Mouse (Mus musculus) liver, embryonic 15.5 days (tissue): ENCODE data around the gene Pdap1. TPM values are rescaled to one million over a fixed set of nuclear protein-coding genes. Genes with fewer than 3 reads are reported as not detected.
"Not testable (repeated sequence)": the region's sequence is repeated elsewhere in the genome, so short reads cannot be mapped to it uniquely, and the experiment has no call there.

Experiments used
- ATAC-seq: fragments of 200-750 bp; cut with Nextera tagmentation; 2 replicates; pipeline ENCODE4 v1.8.0; 2017; ENCODE audit warnings: moderate number of reproducible peaks, mild to moderate bottlenecking, moderate library complexity; ENCODE audit not compliant: insufficient read depth
- H3K27ac ChIP-seq: fragments of 300-500 bp; sonication (generic); replicated peaks from 2 replicates; pipeline ENCODE4 v1.5.1; 2015; ENCODE audit warnings: mild to moderate bottlenecking, inconsistent platforms
- H3K27me3 ChIP-seq: fragments of 300-500 bp; sonication (generic); 2 replicates; pipeline ENCODE4 v1.6.1; 2015; ENCODE audit warnings: mild to moderate bottlenecking, inconsistent platforms
- H3K36me3 ChIP-seq: fragments of 300-500 bp; sonication (generic); replicated peaks from 2 replicates; pipeline ENCODE4 v1.6.1; 2015; ENCODE audit warnings: moderate library complexity, mild to moderate bottlenecking, inconsistent platforms
- H3K4me1 ChIP-seq: fragments of 300-500 bp; sonication (generic); replicated peaks from 2 replicates; pipeline ENCODE4 v1.6.1; 2015; ENCODE audit warnings: inconsistent platforms
- H3K4me2 ChIP-seq: fragments of 300-500 bp; sonication (generic); 2 replicates; pipeline ENCODE4 v1.6.1; 2015; ENCODE audit warnings: moderate library complexity, mild to moderate bottlenecking, inconsistent platforms
- H3K4me3 ChIP-seq: fragments of 300-500 bp; sonication (generic); replicated peaks from 2 replicates; pipeline ENCODE4 v1.5.1; 2015; ENCODE audit warnings: mild to moderate bottlenecking, inconsistent platforms
- H3K9ac ChIP-seq: fragments of 300-500 bp; sonication (generic); 2 replicates; pipeline ENCODE4 v1.6.1; 2015; ENCODE audit warnings: moderate library complexity, mild to moderate bottlenecking, inconsistent platforms
- H3K9me3 ChIP-seq: fragments of 300-500 bp; sonication (generic); replicated peaks from 2 replicates; pipeline ENCODE4 v1.6.1; 2016; ENCODE audit warnings: inconsistent platforms
- WGBS: fragments of 180-500 bp; shearing (Covaris S2); methylation state at CpG from one replicate; pipeline ENCODE4 v1.1.7; 2015; ENCODE audit warnings: mixed read lengths; ENCODE audit not compliant: insufficient replicate concordance; 5-methylcytosine and 5-hydroxymethylcytosine counted together
- polyA plus RNA-seq: library from polyadenylated mRNA; unstranded; fragments of >200 nt; fragmentation: Nextera tagmentation; extraction: Ambion mirVana; gene quantifications from 2 replicates; pipeline ENCODE4 v1.2.1, GENCODE M21; 2015

Pdap1 gene
- polyA plus RNA-seq, 1 experiment from 2014 or later, result 36.5 TPM

GRCm38 (mm10) chr5:145083201-145083600 lies 56.8 kb downstream of the Pdap1 start:
- Histone ChIP-seq H3K4me3 (peak overlapping the region; percentile 94), H3K4me1 (peaks cover 26% of the 10 kb centered on the region), H3K4me2 (peak overlapping the region; percentile 85), H3K27ac (peak overlapping the region; percentile 73; the same call in 1 of the 2 replicates), H3K9ac (peak overlapping the region; percentile 93)
- not testable (repeated sequence) for H3K9me3 ChIP-seq, H3K36me3 ChIP-seq, H3K27me3 ChIP-seq
- ATAC-seq, result 0 out of 2 replicates have a peak, but pooled peaks have one; percentile 1
- 40% methylated on average over 6 of the region's 6 CpGs for WGBS

DNA sequence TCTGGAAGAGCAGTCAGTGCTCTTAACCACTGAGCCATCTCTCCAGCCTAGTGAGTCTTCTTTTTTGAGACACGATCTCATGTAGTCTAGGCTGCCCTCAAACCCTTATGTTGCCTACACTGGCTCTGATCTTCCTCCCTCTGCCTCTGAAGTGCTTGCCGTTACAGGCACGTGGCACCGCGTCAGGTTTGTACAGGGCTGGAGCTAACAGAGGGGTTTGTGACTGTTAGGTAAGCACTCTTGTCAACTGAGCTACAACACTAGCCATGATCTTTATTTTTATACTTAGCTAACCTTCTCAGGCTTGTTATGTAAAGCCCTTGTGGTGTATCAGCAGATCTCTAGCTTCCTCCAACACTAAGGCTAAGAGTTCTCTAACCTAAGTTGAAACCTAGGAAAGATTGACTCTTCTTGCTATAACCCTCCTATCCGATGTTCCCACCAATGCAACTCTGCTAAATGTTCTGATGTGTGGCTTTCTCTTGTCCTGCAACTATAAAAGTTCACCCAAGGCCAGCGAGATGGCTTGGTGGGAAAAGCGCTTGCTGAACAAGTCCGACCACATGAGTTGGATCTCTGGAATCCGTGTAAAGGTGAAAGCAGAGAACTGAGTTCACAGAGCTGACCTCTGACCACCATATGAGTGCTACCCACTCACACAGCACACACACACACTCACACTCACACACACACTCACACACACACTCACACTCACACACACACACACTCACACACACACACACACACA lies 58.0 kb downstream of the Pdap1 start:
- ATAC-seq, result no peak
- Histone ChIP-seq H3K4me2 (no peak overlapping the region), H3K27ac (no peak overlapping the region), H3K27me3 (no peaks in the 10 kb centered on the region), H3K9ac (no peak overlapping the region), H3K36me3 (no peaks in the 10 kb centered on the region), H3K9me3 (no peaks in the 10 kb centered on the region), H3K4me3 (no peak overlapping the region), H3K4me1 (peaks cover 26% of the 10 kb centered on the region)
- 77% methylated on average over 10 of the region's 10 CpGs for WGBS

Other genes with a start within 250 kb of the Pdap1 start
- gene Smurf1, start 174.4 kb downstream of the Pdap1 start, polyA plus RNA-seq, result 2.0 and 2.3 TPM in 2 replicates
- gene Gm4871, start 107.5 kb downstream of the Pdap1 start, polyA plus RNA-seq, result not detected in 2 replicates
- gene 1700018F24Rik, start 97.2 kb downstream of the Pdap1 start, polyA plus RNA-seq, result not detected in 2 replicates
- gene Arpc1a, start 56.4 kb downstream of the Pdap1 start, polyA plus RNA-seq, result 54.2 and 55.3 TPM in 2 replicates
- gene Kpna7, start 56.2 kb downstream of the Pdap1 start, polyA plus RNA-seq, result 0.10 TPM in 1 of 2 replicates, not detected in the other
- gene Arpc1b, start 26.0 kb downstream of the Pdap1 start, polyA plus RNA-seq, result 185 and 195 TPM in 2 replicates
- gene Bud31, start 124 bp upstream of the Pdap1 start, polyA plus RNA-seq, result 121 and 128 TPM in 2 replicates
- 7.7 and 8.8 TPM in 2 replicates for gene Ptcd1, start 26.9 kb upstream of the Pdap1 start, polyA plus RNA-seq
- gene Cpsf4, start 27.0 kb upstream of the Pdap1 start, polyA plus RNA-seq, result 24.4 and 25.1 TPM in 2 replicates
- 406 and 457 TPM in 2 replicates for gene Atp5j2, start 51.8 kb upstream of the Pdap1 start, polyA plus RNA-seq
- gene Zkscan14, start 61.6 kb upstream of the Pdap1 start, polyA plus RNA-seq, result 8.7 and 8.8 TPM in 2 replicates
- gene Zkscan5, start 64.3 kb upstream of the Pdap1 start, polyA plus RNA-seq, result 3.6 and 3.7 TPM in 2 replicates
- gene Zfp655, start 91.5 kb upstream of the Pdap1 start, polyA plus RNA-seq, result 17.8 and 18.0 TPM in 2 replicates
- gene Zscan25, start 140.3 kb upstream of the Pdap1 start, polyA plus RNA-seq, result 0.13 and 0.14 TPM in 2 replicates
- gene Cyp3a57, start 205.0 kb upstream of the Pdap1 start, polyA plus RNA-seq, result 0.07 TPM in 1 of 2 replicates, not detected in the other